Mouse (Mus musculus) bone marrow, adult 2 months (tissue): Measurements from ENCODE around the gene Smim4.

Source experiments
- CTCF ChIP-seq: fragments of 200-500 bp; IDR thresholded peaks from 2 replicates; pipeline ENCODE4 v1.5.1; 2011; ENCODE audit warnings: low read length, control low read depth; ENCODE audit not compliant: control insufficient read depth, insufficient read depth
- POLR2A ChIP-seq: fragments of 200-500 bp; IDR thresholded peaks from 2 replicates; pipeline ENCODE4 v1.6.1; 2011; ENCODE audit warnings: low read depth, mild to moderate bottlenecking, control low read depth, low read length, borderline replicate concordance; ENCODE audit not compliant: control insufficient read depth

DNA sequence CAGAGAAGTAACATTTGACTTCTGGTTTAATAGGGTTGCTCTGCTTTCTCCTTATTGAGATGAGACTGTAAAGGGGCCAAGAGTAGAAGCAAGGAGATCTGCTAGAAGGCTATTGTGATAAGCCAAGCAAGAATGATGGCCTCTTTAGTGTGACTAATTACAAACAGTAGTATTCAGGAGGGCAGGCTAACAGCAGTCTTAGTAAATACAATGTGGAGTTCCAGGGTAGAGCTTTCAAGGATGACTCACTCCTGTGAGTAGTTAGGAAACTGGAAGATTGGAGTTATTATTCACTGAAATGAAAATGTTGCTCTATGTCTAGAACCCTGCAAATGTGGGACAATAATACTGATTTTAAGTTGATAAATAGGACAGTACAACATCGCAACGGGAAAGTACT is 40.2 kb downstream of the Smim4 start:
- TF ChIP-seq POLR2A = no peak
- no peak for TF ChIP-seq CTCF
